Mouse (Mus musculus): ENCODE results near the gene Duxbl3.
"Not testable (repeated sequence)": the region's sequence is repeated elsewhere in the genome, so short reads cannot be mapped to it uniquely, and the experiment has no call there.

Duxbl3 gene

DNA sequence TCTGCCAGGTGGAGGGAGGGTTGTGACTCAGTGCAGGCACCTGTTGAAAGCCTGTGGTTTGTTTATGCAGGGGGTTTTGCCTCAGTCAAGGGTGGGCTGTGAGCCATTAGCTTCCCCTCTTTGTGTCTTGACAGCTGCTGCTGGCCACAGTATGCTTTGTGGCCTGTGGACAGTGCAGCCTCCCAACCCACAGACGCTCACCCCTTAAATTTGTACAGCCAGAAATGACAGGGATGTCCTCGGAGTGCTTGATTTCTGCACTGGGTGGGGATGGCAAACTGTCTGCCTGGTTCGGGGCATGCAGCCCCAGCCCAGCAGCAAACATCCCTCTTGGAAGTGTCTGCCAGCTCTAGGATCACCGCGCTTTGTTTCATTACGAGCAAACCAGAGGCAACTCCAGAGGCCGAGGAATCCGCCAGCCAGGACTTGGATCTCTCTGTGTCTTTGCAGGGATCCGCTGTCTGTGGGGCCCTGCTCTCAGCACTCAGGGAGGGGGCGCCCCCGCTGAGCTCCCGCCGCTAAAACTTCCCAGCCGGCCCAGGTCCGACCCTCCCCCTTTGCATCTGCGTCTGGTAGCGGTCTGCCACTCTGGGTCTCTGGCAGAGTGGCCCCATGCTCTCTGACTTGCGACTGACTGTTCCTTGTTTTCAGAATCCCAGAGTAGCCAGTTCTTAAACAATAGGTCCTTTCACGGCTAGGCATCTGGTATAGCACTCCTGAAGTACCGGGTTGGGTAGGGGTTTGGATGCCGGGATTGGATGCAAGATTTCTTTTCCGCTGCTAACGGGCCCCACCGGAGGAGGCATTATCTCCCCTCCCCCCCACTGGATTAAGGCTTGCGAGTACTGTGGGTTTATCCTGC, at the start of gene Duxbl3:
Gene Duxbl3 (plus strand): TSS at position 207 of the 862 bp plus-strand sequence.
- DNase-seq (ENCODE audit: extremely low spot score, low read depth, low spot score) = not testable (repeated sequence)

DNA sequence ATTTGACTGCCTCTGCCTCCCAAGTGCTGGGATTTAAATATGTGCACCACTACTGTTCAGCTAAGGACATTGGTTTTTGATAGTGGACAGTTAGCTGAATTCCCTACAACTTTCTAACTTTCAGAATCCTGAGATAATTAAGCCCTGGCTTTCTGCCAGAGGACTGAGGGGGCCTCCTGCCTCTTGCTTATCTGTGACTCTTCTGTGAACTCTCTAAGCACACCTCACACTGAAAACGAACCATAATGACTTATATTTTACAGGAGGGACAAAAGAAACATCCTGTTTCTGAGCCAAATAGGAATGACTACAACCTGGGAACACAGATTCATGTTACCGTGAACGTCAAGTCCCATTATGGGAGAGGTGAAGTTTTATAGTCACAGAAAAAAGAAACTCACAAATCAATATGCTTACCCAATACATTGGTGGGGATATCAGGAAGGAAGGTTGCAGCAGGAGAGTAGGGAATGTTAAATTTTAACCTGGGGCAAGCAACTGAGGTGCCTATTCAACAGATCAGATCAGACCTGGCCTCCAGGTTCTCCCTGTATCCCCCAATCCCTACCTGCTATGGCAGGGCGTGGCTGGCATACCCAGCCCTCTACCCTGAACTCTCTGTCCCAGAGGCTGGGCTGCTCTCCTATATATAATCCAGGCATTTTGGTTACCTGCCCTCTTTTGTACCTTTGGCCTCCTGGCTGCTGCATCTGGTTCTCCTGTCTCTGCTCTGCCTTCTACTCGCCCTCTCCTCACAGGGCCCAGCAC, 41.3 kb upstream of the Duxbl3 start:
- not testable (repeated sequence) for DNase-seq (ENCODE audit: extremely low spot score, low read depth, low spot score)

DNA sequence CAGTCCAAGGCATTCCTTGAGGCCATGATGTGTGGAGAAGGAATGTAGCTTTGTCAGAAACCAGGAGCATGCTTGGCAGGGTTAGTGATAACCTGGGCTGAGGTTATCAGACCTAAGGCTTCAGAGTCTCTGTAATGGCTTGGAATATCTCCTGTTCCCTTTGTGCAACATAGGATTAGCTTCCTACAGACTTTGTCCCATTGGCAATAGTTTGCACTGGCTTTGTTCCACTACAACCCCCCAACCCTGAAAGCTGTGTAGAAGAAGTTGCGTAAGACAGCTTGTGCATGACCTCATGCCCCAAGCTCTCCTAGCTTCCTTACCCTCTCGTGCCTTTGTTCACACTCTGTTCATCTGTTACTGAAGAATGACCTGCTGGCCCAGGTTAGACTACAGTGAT, 20.6 kb upstream of the Duxbl3 start:
- DNase-seq (ENCODE audit: extremely low spot score, low read depth, low spot score) = not testable (repeated sequence)

DNA sequence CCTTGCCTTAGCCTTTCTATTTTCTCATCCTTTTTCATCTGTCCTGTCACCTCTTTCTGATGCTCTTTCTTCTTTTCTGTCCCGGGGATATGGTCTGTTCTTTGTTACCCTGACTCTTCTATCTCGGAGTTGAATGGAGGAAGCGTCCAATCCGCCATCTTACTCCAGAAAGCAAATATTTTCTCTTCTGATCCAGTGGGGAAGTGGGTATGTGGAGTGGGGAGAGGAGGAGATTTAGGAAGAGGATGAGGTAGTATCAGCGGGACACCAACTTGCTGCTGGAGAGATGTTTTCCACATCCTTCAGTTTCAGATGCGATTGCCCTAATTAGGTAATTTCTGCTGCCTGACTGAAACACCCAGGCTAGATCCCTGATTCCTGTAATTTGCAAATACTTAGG, 967 bp downstream of the Duxbl3 start:
- not testable (repeated sequence) for DNase-seq (ENCODE audit: extremely low spot score, low read depth, low spot score)

DNA sequence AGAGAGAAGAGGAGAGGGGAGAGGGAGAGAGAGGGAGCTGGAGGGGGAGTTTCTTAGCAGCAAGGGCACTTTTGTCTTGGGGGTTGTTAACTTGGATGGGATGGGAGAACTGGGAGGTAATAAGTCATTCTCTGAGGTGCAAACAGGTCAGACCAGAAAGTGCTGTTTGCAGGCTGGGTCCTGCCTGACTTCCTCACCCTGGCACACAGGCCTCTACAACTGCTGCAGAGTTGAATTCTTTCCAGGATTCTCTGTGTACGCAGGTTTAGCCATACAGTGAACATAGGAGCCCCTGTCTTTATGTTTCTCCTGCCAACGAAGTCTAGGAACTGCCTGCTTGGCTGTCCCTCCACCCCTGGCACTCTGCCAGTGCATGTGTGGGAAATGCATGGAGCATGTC, 29.0 kb downstream of the Duxbl3 start:
- DNase-seq (ENCODE audit: extremely low spot score, low read depth, low spot score) = not testable (repeated sequence)

DNA sequence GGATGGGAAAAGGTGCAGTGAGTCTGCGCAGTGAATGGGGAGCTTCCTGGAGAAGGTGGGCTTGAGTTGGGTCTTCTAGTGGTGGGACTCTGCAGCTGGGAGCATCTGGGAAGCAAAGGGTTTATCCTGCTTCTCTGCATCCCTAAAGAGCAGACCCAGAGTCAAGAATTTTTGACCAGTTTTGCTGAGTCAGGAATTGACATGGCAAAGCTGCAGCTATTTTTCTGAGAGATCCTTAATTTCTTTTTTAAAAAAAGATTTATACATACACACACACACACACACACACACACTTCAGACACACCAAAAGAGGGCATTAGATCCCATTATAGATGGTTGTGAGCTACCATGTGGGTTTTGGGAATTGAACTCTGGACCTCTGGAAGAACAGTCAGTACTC, 36.1 kb downstream of the Duxbl3 start:
- no peak for DNase-seq (ENCODE audit: extremely low spot score, low read depth, low spot score)

DNA sequence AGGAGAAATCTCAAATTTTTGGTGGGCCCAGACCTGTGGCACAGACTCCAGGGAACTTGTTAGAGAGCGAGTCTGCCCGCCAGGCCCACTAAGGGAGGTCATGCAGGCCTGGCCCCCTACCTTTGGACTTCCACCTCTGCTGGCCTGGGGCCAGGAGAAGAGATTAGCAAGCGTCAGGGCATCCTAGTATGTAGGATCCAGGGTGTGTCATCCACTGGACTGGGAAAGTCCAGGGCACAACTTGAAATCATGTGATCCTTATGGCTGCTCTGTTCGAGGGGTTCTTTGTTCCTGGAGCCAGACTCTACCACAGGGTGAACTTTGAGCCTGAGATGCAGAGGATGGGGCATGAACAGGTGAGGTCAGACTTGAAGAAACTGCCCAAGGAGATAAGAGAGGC, 39.3 kb downstream of the Duxbl3 start:
- no peak for DNase-seq (ENCODE audit: extremely low spot score, low read depth, low spot score)

DNA sequence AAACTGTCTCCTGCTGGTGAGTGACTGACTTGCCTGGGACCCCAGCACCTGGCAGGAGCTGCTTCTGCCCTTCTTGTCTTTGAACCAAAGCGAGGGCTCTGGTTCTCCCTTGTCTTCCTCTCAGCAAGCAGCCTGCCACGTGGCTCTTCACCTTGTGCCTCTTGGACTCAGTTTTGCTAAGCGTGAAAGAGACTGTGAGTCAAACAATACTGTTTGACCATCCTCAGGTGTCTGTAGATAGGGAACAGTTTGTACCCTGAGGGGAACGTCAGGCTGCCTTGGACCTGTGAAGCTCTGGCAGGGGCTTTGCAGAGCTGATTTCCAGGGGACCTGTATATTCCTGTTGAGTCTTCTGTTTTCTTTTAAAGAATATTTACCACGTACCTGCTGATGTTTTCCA, 39.7 kb downstream of the Duxbl3 start:
- no peak for DNase-seq (ENCODE audit: extremely low spot score, low read depth, low spot score)

DNA sequence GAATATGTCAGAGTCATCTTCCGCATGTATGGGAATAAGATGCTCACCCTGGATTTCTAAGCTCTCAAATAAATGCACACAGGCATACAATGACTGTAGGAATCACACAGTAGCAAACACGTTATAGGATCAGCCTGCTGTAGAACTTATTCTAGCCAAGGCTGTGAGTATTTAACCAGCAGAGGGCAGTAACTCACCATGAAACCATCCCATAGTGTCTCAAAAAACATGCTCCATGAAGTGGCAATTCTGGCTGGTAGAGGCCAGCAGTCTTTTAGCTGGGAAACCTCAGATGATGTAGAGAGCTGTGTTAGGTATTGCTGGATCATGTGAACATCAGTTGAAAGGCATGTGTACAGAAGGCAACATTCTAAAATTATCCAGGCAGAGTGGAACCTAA, 45.3 kb downstream of the Duxbl3 start:
- peak; percentile 57 for DNase-seq (ENCODE audit: extremely low spot score, low read depth, low spot score)

DNA sequence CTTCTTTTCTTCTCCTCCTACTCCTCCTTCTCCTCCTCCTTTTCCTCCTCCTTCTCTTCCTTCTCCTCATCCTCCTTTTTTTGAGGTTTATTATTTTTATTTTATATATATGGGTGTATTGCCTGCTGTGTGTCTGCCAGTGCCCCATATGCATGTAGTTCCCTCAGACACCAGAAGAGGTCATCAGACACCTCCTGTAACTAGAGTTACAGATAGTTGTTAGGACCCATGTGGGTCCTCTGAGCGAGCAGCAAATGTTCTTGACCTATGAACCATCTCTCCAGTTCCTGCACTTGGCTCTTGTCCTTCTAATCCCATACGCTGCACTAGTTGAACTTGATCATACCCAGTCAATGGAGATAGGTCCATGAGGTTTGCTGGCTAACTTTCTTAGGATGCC, 48.3 kb downstream of the Duxbl3 start:
- DNase-seq (ENCODE audit: extremely low spot score, low read depth, low spot score) = peak; percentile 41

DNA sequence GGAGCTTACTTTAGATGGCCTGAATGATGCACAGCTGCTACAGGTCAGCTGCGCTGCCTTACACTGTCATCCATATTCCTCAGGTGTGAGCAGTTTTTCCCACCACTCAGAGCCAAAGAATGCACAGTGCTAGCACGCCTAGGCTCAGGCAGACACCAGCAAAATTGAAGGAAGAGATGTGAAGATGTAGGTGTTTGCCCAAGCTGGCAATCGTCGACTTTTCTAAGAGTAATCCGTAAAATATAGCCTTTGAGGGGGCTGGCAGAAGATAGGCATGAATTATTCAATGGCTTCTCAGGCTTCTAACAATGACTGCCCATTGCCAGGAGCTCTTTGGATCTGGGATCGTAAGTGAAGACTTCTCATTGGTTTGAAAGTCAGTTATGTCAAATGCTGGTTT, 51.1 kb downstream of the Duxbl3 start:
- no peak for DNase-seq (ENCODE audit: extremely low spot score, low read depth, low spot score)

DNA sequence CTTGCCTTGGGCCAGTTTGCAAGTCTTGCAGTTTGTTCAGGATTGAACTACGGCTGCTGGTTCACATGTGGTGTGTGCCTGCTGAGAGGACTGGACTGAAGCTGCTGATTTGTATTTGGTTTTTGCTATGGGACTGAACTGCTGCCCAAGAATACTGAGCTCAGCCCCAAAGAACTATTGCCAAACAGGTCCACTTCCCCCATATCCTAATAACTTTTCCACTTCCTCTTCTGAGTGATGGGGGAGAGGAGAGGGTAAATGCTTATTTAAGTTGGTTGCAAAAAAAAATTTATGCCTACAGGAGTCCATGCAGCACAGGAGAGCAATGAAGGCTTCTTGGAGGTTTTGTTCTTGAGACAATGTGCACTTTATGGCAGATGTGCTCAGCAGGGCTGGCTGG, 51.7 kb downstream of the Duxbl3 start:
- DNase-seq (ENCODE audit: extremely low spot score, low read depth, low spot score) = no peak

DNA sequence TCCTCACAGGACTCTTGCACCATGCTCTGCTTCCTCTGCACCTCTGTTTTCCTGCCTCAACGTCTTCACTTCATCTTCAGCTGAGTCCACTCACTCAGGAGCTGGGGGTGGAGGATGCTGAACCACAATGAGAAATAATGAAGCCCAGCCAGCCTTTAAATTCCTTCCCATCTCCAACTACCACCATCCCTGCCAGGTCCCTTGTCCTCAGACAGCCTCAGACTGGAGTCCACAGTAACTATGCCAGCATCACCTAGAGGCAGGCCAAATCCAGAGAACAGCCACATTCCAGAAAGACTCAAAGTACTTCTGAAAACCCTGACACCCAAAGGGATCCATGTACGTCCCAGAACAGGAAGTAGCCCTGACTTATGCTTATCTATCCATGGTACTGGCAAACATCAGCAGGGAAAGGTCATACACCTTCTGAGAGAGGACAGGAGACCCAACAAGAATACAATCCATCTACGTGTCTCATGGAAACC, 58.5 kb downstream of the Duxbl3 start:
- no peak for DNase-seq (ENCODE audit: extremely low spot score, low read depth, low spot score)

All from hindlimb bud, embryonic 11.5 days (tissue).